Mouse (Mus musculus) heart, postnatal 0 days (tissue): ENCODE data around the gene Polm. TPM values are rescaled to one million over a fixed set of nuclear protein-coding genes. Genes with fewer than 3 reads are reported as not detected.

Source experiments
- ATAC-seq: fragments of 200-750 bp; cut with Nextera tagmentation; 2 replicates; pipeline ENCODE4 v1.8.0; 2017; ENCODE audit warnings: low read depth, moderate number of reproducible peaks, moderate library complexity; ENCODE audit not compliant: insufficient read depth
- DNase-seq: peaks from one replicate; pipeline ENCODE4 v3.0.0-alpha.2; 2016; ENCODE audit warnings: low spot score
- H3K27ac ChIP-seq: fragments of 300-500 bp; sonication (generic); 2 replicates; pipeline ENCODE4 v1.5.1; 2014; ENCODE audit warnings: low read depth, mild to moderate bottlenecking
- H3K27me3 ChIP-seq: fragments of 300-500 bp; sonication (generic); 2 replicates; pipeline ENCODE4 v1.6.1; 2014; ENCODE audit warnings: low read length, mixed read lengths; ENCODE audit not compliant: control insufficient read depth, insufficient read depth
- H3K36me3 ChIP-seq: fragments of 300-500 bp; sonication (generic); replicated peaks from 2 replicates; pipeline ENCODE4 v1.6.1; 2014; ENCODE audit warnings: low read length, mixed read lengths; ENCODE audit not compliant: control insufficient read depth, insufficient read depth
- H3K4me1 ChIP-seq: fragments of 300-500 bp; sonication (generic); 2 replicates; pipeline ENCODE4 v1.6.1; 2014; ENCODE audit warnings: antibody characterized with exemption; ENCODE audit not compliant: control insufficient read depth, insufficient read depth
- H3K4me2 ChIP-seq: fragments of 300-500 bp; sonication (generic); 2 replicates; pipeline ENCODE4 v1.6.1; 2014; ENCODE audit warnings: low read depth, mild to moderate bottlenecking, low read length, moderate library complexity
- H3K4me3 ChIP-seq: fragments of 300-500 bp; sonication (generic); 2 replicates; pipeline ENCODE4 v1.5.1; 2014; ENCODE audit warnings: low read depth, low read length
- H3K9ac ChIP-seq: fragments of 300-500 bp; sonication (generic); replicated peaks from 2 replicates; pipeline ENCODE4 v1.6.1; 2014; ENCODE audit warnings: low read depth, low read length, mixed read lengths
- H3K9me3 ChIP-seq: fragments of 300-500 bp; sonication (generic); replicated peaks from 2 replicates; pipeline ENCODE4 v1.6.1; 2016; ENCODE audit warnings: low read length; ENCODE audit not compliant: control insufficient read depth
- CTCF ChIP-seq: IDR thresholded peaks from 2 replicates; pipeline ENCODE4 v1.5.1; 2016; ENCODE audit warnings: antibody characterized with exemption, control low read depth, low read depth
- EP300 ChIP-seq: IDR thresholded peaks from 2 replicates; pipeline ENCODE4 v1.6.1; 2016; ENCODE audit warnings: antibody characterized with exemption, low read depth
- WGBS: fragments of 180-500 bp; shearing (Covaris S2); extraction: QIAGEN DNeasy Blood & Tissue Kit; methylation state at CpG from one replicate; pipeline ENCODE4 v1.1.7; 2014; 5-methylcytosine and 5-hydroxymethylcytosine counted together
- polyA plus RNA-seq: library from polyadenylated mRNA; unstranded; fragments of >200 nt; fragmentation: Nextera tagmentation; extraction: Ambion mirVana; gene quantifications from 2 replicates; pipeline ENCODE4 v1.2.1, GENCODE M21; 2015
- total RNA-seq: library from RNA; depleted of rRNA; stranded (reverse); fragments of >200 nt; gene quantifications from 2 replicates; pipeline ENCODE4 v1.2.3, GENCODE M21; 2014; ENCODE audit warnings: low replicate concordance

Polm gene
- total and polyA plus RNA-seq, 2 experiments from 2014 or later, result 3.7 to 4.4 TPM

DNA sequence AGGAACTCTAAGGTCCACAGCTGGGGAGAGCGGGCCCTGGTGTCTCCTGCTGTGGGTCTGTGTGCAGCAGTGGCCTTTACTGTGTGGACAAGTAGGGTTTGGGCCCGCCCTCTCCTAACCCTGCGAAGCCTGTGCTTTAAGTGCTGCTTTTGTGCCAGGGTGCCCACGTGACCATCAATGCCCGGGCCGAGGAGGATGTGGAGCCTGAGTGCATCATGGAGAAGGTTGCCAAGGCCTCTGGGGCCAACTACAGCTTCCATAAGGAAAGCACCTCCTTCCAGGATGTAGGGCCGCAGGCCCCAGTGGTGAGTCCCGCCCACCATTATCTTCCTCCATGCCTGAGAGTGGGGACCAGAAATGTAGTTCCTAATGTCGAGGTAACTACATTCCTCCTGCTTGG lies 42.5 kb downstream of the Polm start:
- WGBS, result 74% methylated on average over 9 of the region's 9 CpGs
- Histone ChIP-seq H3K9me3 (no peaks in the 10 kb centered on the region), H3K4me2 (no peak overlapping the region), H3K4me1 (peaks cover 11% of the 10 kb centered on the region; the same call in 1 of the 2 replicates), H3K4me3 (no peak overlapping the region), H3K36me3 (peaks cover 80% of the 10 kb centered on the region), H3K27ac (peak overlapping the region; percentile 72), H3K9ac (no peak overlapping the region), H3K27me3 (no peaks in the 10 kb centered on the region)
- no peak for DNase-seq
- no peak for ATAC-seq
- TF ChIP-seq EP300 (no peak), CTCF (no peak)

GRCm38 (mm10) chr11:5790431-5790830 lies 47.4 kb downstream of the Polm start:
- DNase-seq, result no peak
- Histone ChIP-seq H3K9me3 (no peaks in the 10 kb centered on the region), H3K27me3 (no peaks in the 10 kb centered on the region), H3K36me3 (peaks cover 41% of the 10 kb centered on the region), H3K4me2 (no peak overlapping the region), H3K4me1 (peaks cover 22% of the 10 kb centered on the region), H3K9ac (no peak overlapping the region), H3K27ac (no peak overlapping the region), H3K4me3 (no peak overlapping the region)
- ATAC-seq, result no peak
- WGBS, result 94% methylated on average over 1 of the region's 1 CpGs
- TF ChIP-seq CTCF (no peak), EP300 (no peak)

GRCm38 (mm10) chr11:5789754-5790333 lies 48.0 kb downstream of the Polm start:
- Histone ChIP-seq H3K9me3 (no peaks in the 10 kb centered on the region), H3K4me1 (peaks cover 17% of the 10 kb centered on the region), H3K9ac (no peak overlapping the region), H3K4me3 (peak overlapping the region; percentile 78), H3K36me3 (peaks cover 35% of the 10 kb centered on the region), H3K27me3 (no peaks in the 10 kb centered on the region), H3K27ac (peak overlapping the region; percentile 94; the same call in 1 of the 2 replicates), H3K4me2 (peak overlapping the region; percentile 80)
- TF ChIP-seq EP300 (no peak), CTCF (no peak)
- ATAC-seq (no peak), DNase-seq (no peak)
- WGBS, result 57% methylated on average over 3 of the region's 3 CpGs

DNA sequence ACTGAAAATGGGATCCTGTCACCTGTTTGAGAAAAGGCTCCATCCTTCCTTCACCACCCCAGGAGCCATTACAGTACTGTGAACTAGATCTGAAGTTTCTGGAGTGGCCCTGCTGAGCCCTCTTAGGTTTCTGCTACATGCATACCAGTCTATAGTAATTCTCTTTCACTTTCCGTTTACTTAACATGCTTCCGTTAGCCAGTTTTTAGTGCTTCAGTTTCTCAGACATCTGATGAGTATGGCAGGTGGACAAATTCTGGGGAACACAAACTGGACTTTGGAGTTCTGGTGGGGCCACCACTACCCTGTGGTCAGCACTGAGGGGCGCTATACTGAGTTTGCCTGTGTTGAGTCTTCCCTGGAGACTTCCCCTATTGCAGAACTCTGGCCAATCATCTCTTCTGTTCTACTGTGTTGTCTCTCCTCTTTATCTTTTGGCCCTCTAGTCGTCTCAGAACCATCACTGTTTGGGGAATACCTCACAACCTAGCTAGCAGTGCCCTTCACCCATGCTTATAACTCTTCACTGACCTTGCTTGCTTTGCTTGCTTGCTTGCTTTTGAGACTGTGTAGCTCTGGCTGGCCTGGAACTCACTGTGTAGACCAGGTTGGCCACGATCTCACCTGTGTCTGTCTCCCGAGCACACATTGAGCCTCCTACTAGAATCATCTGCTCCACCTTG lies 48.6 kb downstream of the Polm start:
- ATAC-seq (no peak), DNase-seq (no peak)
- Histone ChIP-seq H3K27ac (peak overlapping the region; percentile 94), H3K4me3 (peak overlapping the region; percentile 78), H3K4me2 (peak overlapping the region; percentile 80), H3K9me3 (no peaks in the 10 kb centered on the region), H3K36me3 (peaks cover 29% of the 10 kb centered on the region), H3K9ac (peak overlapping the region; percentile 77), H3K27me3 (no peaks in the 10 kb centered on the region), H3K4me1 (peaks cover 17% of the 10 kb centered on the region)
- 44% methylated on average over 6 of the region's 6 CpGs for WGBS
- no peak for TF ChIP-seq CTCF
- TF ChIP-seq EP300, result no peak

DNA sequence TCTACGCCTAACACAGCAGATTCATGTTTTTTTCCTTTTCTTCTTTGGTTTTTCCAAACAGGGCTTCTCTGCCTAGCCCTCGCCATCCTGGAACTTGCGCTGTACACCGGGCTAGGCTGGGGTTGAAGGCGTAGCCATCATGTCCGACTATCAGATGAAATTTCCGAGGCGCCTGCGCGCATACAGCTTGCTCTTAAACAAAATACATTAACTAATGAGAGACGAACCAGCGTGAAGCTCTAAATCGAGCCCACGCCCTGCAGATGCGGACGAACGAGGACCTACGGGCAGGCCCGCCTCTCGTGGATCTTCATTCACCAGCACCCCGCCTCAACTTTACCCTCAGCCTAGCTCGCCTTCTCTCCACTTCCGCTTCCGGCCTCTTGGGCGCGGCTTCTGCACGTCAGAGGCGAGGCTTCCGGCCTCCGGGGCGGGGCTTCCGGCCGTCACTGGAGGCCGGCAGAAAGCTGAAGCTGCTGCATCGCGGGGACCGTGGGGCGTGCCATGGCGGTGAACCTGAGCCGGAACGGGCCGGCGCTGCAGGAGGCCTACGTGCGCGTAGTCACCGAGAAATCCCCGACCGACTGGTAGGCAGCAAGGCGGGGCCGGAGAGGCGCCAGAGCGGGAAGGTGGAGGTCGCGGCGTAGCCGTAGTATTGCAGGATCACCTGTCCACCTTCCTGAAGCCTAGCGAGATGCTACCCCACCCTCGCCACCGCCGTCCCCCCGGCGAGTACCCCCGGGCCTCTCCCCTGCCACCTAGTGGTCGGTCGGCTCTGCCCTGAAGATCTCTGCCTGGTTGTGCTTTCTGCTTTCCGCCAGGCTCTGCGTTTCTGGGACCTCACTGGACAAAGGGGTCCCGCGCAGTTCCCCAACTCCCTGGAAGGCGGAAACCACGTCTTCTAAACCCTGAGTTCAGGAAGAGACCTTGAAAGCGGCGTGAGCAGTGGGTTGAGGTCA lies 49.5 kb downstream of the Polm start, which contains the start of gene Dbnl:
Dbnl (plus strand) TSS at position 433 of the 959 bp plus-strand sequence.
- Histone ChIP-seq H3K4me1 (peaks cover 17% of the 10 kb centered on the region), H3K4me2 (peak within 1 kb of the TSS; percentile 80), H3K27ac (peak within 1 kb of the TSS; percentile 94), H3K27me3 (no peaks in the 10 kb centered on the region), H3K9ac (peak within 1 kb of the TSS; percentile 77), H3K9me3 (no peaks in the 10 kb centered on the region), H3K36me3 (peaks cover 21% of the 10 kb centered on the region), H3K4me3 (peak within 1 kb of the TSS; percentile 78)
- TF ChIP-seq CTCF, result peak; percentile 63
- TF ChIP-seq EP300, result peak; percentile 89; the same call in 1 of the 2 replicates
- under 1% methylated on average over 74 of the region's 74 CpGs for WGBS
- peak; percentile 95 for ATAC-seq
- DNase-seq, result peak; percentile 93
